Mouse (Mus musculus) heart, postnatal 4 days (tissue): ENCODE measurements at regions not wholly inside any gene's neighbourhood (a gene's known extent, or its start where the extent isn't known, plus 50 kb on each side); places are given as distances from the start of the nearest gene placed in this dataset.

Experiments used
- DNase-seq: peaks from one replicate; pipeline ENCODE4 v3.0.0; 2021

GRCm38 (mm10) chr16:78013049-78013819, 288.1 kb upstream of the Cxadr start:
- DNase-seq, result no peak

- no peak for DNase-seq
Observed at GRCm38 (mm10) chr16:78004016-78004415, 297.3 kb upstream of the Cxadr start.

- DNase-seq, result no peak
Observed at GRCm38 (mm10) chr16:77992986-77993385, 308.3 kb upstream of the Cxadr start.

GRCm38 (mm10) chr16:77989791-77990325, 311.4 kb upstream of the Cxadr start:
- no peak for DNase-seq

GRCm38 (mm10) chr16:77989139-77989538, 312.1 kb upstream of the Cxadr start:
- DNase-seq, result no peak

- DNase-seq, result no peak
Observed at GRCm38 (mm10) chr16:77986884-77987529, 314.3 kb upstream of the Cxadr start.

- DNase-seq, result no peak
Observed at GRCm38 (mm10) chr16:77948785-77949184, 346.9 kb upstream of the Gm11146 start.

GRCm38 (mm10) chr16:77945442-77945841, 343.5 kb upstream of the Gm11146 start:
- no peak for DNase-seq

GRCm38 (mm10) chr16:77931025-77931723, 329.3 kb upstream of the Gm11146 start:
- no peak for DNase-seq

- no peak for DNase-seq
Observed at GRCm38 (mm10) chr16:77914160-77915070, 312.5 kb upstream of the Gm11146 start.

GRCm38 (mm10) chr16:77894247-77894646, 292.4 kb upstream of the Gm11146 start:
- DNase-seq, result no peak

GRCm38 (mm10) chr16:77893690-77894089, 291.8 kb upstream of the Gm11146 start:
- DNase-seq, result no peak

GRCm38 (mm10) chr16:77892731-77893130, 290.8 kb upstream of the Gm11146 start:
- DNase-seq, result no peak

- no peak for DNase-seq
Observed at GRCm38 (mm10) chr16:77889348-77889747, 287.5 kb upstream of the Gm11146 start.

GRCm38 (mm10) chr16:77885060-77885679, 283.3 kb upstream of the Gm11146 start:
- DNase-seq, result no peak

- DNase-seq, result no peak
Observed at GRCm38 (mm10) chr16:77884495-77884894, 282.6 kb upstream of the Gm11146 start.

- no peak for DNase-seq
Observed at GRCm38 (mm10) chr16:77877006-77877405, 275.1 kb upstream of the Gm11146 start.

GRCm38 (mm10) chr16:77863246-77863645, 261.4 kb upstream of the Gm11146 start:
- no peak for DNase-seq

GRCm38 (mm10) chr16:77852066-77852781, 250.3 kb upstream of the Gm11146 start:
- no peak for DNase-seq

- DNase-seq, result no peak
Observed at GRCm38 (mm10) chr16:77851206-77852065, 249.5 kb upstream of the Gm11146 start.
